8 mouse cellular contexts compared by ENCODE assay signal in the genomic region with DNA sequence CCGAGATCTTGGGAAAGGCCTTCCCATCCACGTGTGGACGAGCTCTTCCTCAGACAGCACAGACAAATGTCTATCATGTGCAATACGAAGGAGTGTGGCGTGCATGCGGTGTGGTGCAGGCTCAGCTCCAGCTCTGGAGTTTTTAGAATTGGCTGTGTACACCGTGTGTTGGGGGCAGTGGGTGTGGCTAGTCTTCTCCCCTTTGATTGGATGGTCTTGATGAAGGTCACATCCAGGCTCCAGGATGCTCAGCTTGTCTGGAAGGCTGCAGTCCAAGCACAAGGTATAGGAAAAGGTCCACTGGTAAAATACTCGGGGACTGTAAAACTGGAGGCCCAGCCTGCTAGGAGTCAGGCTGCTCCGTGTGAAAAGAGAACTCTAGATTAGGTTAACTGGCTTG.
DNase-seq lines count a peak whose midpoint lies in the region; ATAC-seq and TF ChIP-seq lines count a peak whose summit lies in the region.
"Had no signal": no experiment of that assay in that cellular context is flagged by ENCODE, and none has a peak within 500 bp of the region (broad histone marks: within the 10 kb centered on the region; RNA-seq: fewer than 3 reads in every experiment).

No protein-coding gene starts in this region.

- WGBS in lung, embryonic 16.5 days = 74% methylated on average over 9 of the region's 9 CpGs
- 76% methylated on average over 9 of the region's 9 CpGs for WGBS in embryonic facial prominence, embryonic 15.5 days
- 86% methylated on average over 9 of the region's 9 CpGs for WGBS in olfactory bulb, adult 2 months

- H3K27me3 ChIP-seq in lung, embryonic 16.5 days (ENCODE audit: control insufficient read depth, insufficient read depth, low read depth, low read length) = no peaks in the 10 kb centered on the region
- H3K27me3 ChIP-seq in embryonic facial prominence, embryonic 15.5 days = no peaks in the 10 kb centered on the region

- H3K9me3 ChIP-seq in lung, embryonic 16.5 days (ENCODE audit: control insufficient read depth, low read length) = no peaks in the 10 kb centered on the region
- H3K9me3 ChIP-seq in embryonic facial prominence, embryonic 15.5 days (replicated peaks) = no peaks in the 10 kb centered on the region

- no peak overlapping the region for H3K9ac ChIP-seq in lung, embryonic 16.5 days (ENCODE audit: low read length)
- H3K9ac ChIP-seq in embryonic facial prominence, embryonic 15.5 days = no peak overlapping the region

- H3K4me3 ChIP-seq in lung, embryonic 16.5 days (ENCODE audit: low read length) = no peak overlapping the region
- H3K4me3 ChIP-seq in embryonic facial prominence, embryonic 15.5 days (replicated peaks) = no peak overlapping the region
- no peak overlapping the region for H3K4me3 ChIP-seq in olfactory bulb, adult 2 months (ENCODE audit: insufficient read depth, low read depth, low read length)
- H3K4me3 ChIP-seq: megakaryocyte, embryonic 14.5 days had no signal

- no peak overlapping the region for H3K4me2 ChIP-seq in lung, embryonic 16.5 days (ENCODE audit: low read depth, low read length)
- no peak overlapping the region for H3K4me2 ChIP-seq in embryonic facial prominence, embryonic 15.5 days (replicated peaks)

- TF ChIP-seq CTCF in olfactory bulb, adult 2 months (IDR thresholded peaks at IDR 0.05; ENCODE audit: insufficient read depth, low read depth, low read length) = no peak

- H3K36me3 ChIP-seq in lung, embryonic 16.5 days (ENCODE audit: control insufficient read depth, insufficient read depth, low read length) = no peaks in the 10 kb centered on the region
- no peaks in the 10 kb centered on the region for H3K36me3 ChIP-seq in embryonic facial prominence, embryonic 15.5 days

- ATAC-seq in lung, embryonic 16.5 days (ENCODE audit: low read depth) = no peak
- ATAC-seq in embryonic facial prominence, embryonic 15.5 days (ENCODE audit: insufficient number of reproducible peaks, low FRiP score, low TSS enrichment, low read depth) = no peak
- no peak for ATAC-seq in inflammation-experienced regulatory T-cells, adult 6 months

- H3K4me1 ChIP-seq in lung, embryonic 16.5 days (replicated peaks; ENCODE audit: control insufficient read depth, insufficient read depth, low read length) = no peaks in the 10 kb centered on the region; the same call in 1 of the 2 replicates
- H3K4me1 ChIP-seq in embryonic facial prominence, embryonic 15.5 days = peaks cover 10% of the 10 kb centered on the region
- H3K4me1 ChIP-seq in olfactory bulb, adult 2 months (ENCODE audit: control insufficient read depth, insufficient read depth, low read length) = peaks cover 23% of the 10 kb centered on the region

- no peak for DNase-seq in lung, postnatal 10 days
- DNase-seq in heart, postnatal 4 days = peak; percentile 50
- DNase-seq in frontal cortex, postnatal 36 days (ENCODE audit: low spot score in 2 of 2) = no peak

- H3K27ac ChIP-seq in lung, embryonic 16.5 days (ENCODE audit: low read length) = peak overlapping the region; percentile 88
- H3K27ac ChIP-seq in embryonic facial prominence, embryonic 15.5 days (replicated peaks) = peak overlapping the region; percentile 78
- H3K27ac ChIP-seq in olfactory bulb, adult 2 months (ENCODE audit: insufficient read depth, low read depth, low read length) = peak overlapping the region; percentile 82; the same call in 1 of the 2 replicates

- no peak for TF ChIP-seq POLR2A in olfactory bulb, adult 2 months (IDR thresholded peaks at IDR 0.05; ENCODE audit: insufficient read depth, low read depth, low read length)
